Mouse (Mus musculus) hindbrain, embryonic 10.5 days (tissue): ENCODE measurements around the gene Grin3a. TPM values are rescaled to one million over a fixed set of nuclear protein-coding genes. Genes with fewer than 3 reads are reported as not detected.

Source experiments
- DNase-seq: peaks from one replicate; pipeline ENCODE4 v3.0.0-alpha.2; 2017; ENCODE audit warnings: low spot score
- H3K27ac ChIP-seq: fragments of 300-500 bp; sonication (generic); 2 replicates; pipeline ENCODE4 v1.5.1; 2016; ENCODE audit warnings: mild to moderate bottlenecking, moderate library complexity
- H3K27me3 ChIP-seq: fragments of 300-500 bp; sonication (generic); 2 replicates; pipeline ENCODE4 v1.6.1; 2016; ENCODE audit warnings: mild to moderate bottlenecking; ENCODE audit not compliant: poor library complexity, insufficient read depth, severe bottlenecking
- H3K36me3 ChIP-seq: fragments of 300-500 bp; sonication (generic); 2 replicates; pipeline ENCODE4 v1.6.1; 2016; ENCODE audit warnings: mild to moderate bottlenecking, moderate library complexity
- H3K4me1 ChIP-seq: fragments of 300-500 bp; sonication (generic); replicated peaks from 2 replicates; pipeline ENCODE4 v1.6.1; 2016; ENCODE audit warnings: mild to moderate bottlenecking
- H3K4me3 ChIP-seq: fragments of 300-500 bp; sonication (generic); 2 replicates; pipeline ENCODE4 v1.5.1; 2016; ENCODE audit warnings: mild to moderate bottlenecking, moderate library complexity
- H3K9me3 ChIP-seq: fragments of 300-500 bp; sonication (generic); 2 replicates; pipeline ENCODE4 v1.6.1; 2016; ENCODE audit warnings: mild to moderate bottlenecking, moderate library complexity
- WGBS: fragments of 180-500 bp; shearing (Covaris S2); methylation state at CpG from one replicate; pipeline ENCODE4 v1.1.7; 2016; 5-methylcytosine and 5-hydroxymethylcytosine counted together
- polyA plus RNA-seq: library from polyadenylated mRNA; unstranded; fragments of >200 nt; fragmentation: Nextera tagmentation; extraction: Ambion mirVana; gene quantifications from 2 replicates; pipeline ENCODE4 v1.2.1, GENCODE M21; 2016

Grin3a gene
- polyA plus RNA-seq = 0.51 and 0.73 TPM in 2 replicates

DNA sequence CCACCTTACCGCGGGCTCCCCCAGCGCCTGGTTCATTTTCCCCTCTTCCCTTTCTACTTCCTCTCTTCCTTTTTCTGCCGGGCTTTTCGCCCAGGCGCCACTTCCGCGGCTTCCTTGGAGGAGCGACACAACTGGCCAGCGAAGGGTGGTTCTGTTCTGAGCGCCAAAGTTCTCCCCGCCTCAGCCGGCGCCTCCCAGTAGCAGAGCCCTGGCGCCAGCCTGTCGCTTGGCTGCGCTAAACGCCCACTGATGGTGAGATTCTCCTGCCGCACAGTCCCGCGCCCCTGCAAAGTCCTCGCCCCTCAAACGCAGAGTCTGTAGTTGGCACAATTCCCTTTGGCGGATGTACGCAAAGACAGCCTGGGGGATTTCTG, at the start of gene Grin3a:
Gene Grin3a (minus strand): TSS at position 133 of the 374 bp plus-strand sequence.
- Histone ChIP-seq H3K36me3 (no peaks in the 10 kb centered on the region), H3K4me3 (peak within 1 kb of the TSS; percentile 71), H3K27ac (peak within 1 kb of the TSS; percentile 70), H3K27me3 (peaks cover 59% of the 10 kb centered on the region), H3K4me1 (peaks cover 14% of the 10 kb centered on the region), H3K9me3 (no peaks in the 10 kb centered on the region)
- under 1% methylated on average over 25 of the region's 25 CpGs for WGBS
- peak; percentile 78 for DNase-seq

DNA sequence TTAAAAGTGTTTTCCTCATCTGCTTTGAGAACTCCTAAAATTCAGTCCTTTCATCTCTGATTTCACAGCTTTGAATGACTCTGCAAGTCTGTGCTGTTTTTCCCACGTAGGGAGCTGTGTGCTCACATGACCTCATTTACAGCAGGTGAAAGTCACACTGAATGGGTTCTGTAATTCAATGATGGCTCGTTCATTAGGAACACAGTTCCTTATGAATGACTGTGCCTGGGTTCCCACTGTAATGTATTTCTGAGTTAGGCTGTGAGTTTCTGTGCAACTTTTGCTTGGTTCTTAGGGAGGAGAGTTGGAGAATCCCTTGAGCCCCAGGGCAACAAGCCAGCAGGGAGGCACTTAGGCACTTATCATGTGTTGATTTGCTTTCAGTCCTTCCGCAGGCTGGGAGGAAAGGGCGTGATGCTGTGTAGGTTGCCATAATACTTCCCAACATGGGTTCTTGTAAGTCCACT, 46.3 kb upstream of the Grin3a start:
- H3K4me1 ChIP-seq = no peaks in the 10 kb centered on the region
- WGBS = 38% methylated on average over 4 of the region's 4 CpGs
- H3K4me3 ChIP-seq = no peak overlapping the region
- H3K36me3 ChIP-seq = no peaks in the 10 kb centered on the region
- no peak overlapping the region for H3K27ac ChIP-seq
- H3K27me3 ChIP-seq = no peaks in the 10 kb centered on the region
- no peak for DNase-seq
- H3K9me3 ChIP-seq = no peaks in the 10 kb centered on the region

DNA sequence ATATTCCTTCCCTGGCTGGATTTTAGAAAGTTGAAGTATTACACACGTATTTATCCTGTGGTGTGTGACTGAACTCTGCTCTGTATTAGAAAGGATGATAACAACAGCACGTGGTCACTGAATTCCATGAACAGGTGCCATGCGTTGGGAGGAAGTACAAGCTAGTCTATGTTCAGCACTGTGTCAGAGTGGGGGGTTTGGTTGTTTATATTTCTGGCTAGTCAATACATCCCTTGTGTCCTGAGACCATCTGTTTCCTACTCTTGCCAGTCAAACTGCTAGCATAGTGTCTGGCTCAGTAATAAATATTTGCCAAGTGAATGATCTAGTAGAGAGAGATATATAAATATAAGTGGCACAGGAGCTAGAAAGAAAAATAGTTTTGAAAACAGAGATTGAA, 31.5 kb upstream of the Grin3a start:
- H3K4me3 ChIP-seq = no peak overlapping the region
- DNase-seq = no peak
- H3K4me1 ChIP-seq = no peaks in the 10 kb centered on the region
- WGBS = 80% methylated on average over 3 of the region's 3 CpGs
- no peaks in the 10 kb centered on the region for H3K27me3 ChIP-seq
- H3K27ac ChIP-seq = no peak overlapping the region
- H3K9me3 ChIP-seq = no peaks in the 10 kb centered on the region
- no peaks in the 10 kb centered on the region for H3K36me3 ChIP-seq

DNA sequence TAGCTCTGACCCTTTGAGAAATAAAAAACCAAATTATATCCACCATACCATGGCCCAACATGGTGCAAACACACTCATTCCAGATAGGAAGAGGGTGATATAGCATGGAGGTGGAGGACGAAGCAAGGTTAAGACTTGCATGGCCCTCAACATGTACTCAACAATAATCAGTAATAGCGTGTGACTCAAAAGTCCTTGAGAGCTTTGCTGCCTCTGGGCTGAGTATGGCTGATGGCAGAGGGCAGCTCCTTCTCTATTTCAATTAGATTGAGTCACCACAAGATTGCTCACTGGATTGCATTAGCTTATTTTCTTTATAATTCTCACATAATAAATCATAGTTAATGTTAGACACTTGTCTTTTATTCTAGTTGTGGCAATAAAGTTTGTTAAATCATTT, 15.1 kb upstream of the Grin3a start:
- H3K27ac ChIP-seq = no peak overlapping the region
- no peak overlapping the region for H3K4me3 ChIP-seq
- WGBS = 92% methylated on average over 2 of the region's 2 CpGs
- H3K9me3 ChIP-seq = no peaks in the 10 kb centered on the region
- no peaks in the 10 kb centered on the region for H3K27me3 ChIP-seq
- no peak for DNase-seq
- no peaks in the 10 kb centered on the region for H3K36me3 ChIP-seq
- no peaks in the 10 kb centered on the region for H3K4me1 ChIP-seq

DNA sequence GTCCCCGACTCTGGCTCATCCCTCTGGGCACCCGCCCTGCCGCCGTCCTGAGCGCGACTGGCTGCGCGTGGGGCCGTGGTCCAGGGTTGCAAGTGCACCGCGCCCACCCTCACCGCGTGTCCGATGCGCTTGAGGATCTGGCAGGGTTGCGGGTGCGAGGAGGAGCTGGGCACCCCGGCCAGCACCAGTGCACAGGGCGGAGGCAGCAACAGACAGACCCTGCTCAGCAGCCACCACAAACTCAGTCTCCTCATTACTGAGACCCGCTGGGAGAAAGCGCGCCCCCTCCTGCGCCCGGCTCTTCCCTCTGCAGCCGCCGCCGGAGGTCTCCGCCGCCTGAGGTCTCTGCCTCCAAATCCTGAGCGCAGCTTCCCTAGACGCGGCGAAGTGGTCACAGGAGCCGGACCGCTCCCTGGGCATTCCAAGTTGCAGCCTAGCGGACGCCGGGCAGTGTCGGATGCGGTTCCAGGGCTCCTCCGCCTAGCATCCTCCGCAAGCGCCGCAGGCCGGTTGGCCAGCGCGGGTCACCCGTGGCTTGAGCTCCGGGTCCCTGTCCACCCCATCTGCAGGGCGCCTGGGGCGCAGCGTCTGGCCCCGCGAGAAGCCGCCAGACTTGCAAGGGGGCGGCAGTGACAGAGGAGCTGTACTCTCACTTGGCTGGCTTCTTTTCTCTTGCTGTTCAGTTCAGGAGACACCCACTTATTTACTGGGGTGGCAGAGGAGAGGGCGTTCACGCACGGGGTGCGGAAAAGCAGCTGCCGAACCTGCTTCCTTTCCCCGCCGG, 524 bp downstream of the Grin3a start:
- Histone ChIP-seq H3K27me3 (peaks cover 59% of the 10 kb centered on the region), H3K27ac (peak overlapping the region; percentile 70), H3K9me3 (no peaks in the 10 kb centered on the region), H3K36me3 (no peaks in the 10 kb centered on the region), H3K4me1 (peaks cover 14% of the 10 kb centered on the region), H3K4me3 (peak overlapping the region; percentile 71)
- WGBS = under 1% methylated on average over 63 of the region's 63 CpGs
- peak; percentile 55 for DNase-seq

DNA sequence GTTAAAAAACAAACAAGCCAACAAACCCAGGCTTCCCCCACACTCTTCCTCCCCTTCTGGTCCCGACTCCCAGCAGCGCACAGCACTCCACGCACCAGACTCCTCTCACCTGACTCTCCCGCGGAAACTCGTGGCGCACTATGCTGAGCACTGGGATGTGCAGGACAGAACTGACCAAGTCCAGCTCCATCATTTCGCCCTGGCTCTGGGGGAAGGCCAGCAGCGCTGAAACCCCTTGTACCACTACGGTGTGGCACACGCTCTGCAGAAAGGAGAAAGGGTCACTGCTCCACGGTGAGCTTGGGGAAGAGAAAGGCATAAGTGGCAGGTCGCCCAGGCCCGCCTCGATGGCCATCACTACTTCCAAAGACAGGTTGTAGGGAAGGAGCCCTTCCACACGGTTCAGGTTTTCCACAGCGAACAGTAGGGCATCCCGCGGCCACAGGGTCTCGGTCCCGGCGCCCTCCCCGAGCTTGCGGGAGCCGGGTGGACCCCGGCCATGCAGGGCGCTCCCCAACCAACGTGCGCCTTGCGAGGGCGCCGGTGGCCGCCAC, 1.2 kb downstream of the Grin3a start:
- H3K9me3 ChIP-seq = no peaks in the 10 kb centered on the region
- peaks cover 14% of the 10 kb centered on the region for H3K4me1 ChIP-seq
- peak; percentile 25 for DNase-seq
- H3K27ac ChIP-seq = peak overlapping the region; percentile 45; the same call in 1 of the 2 replicates
- 4% methylated on average over 33 of the region's 33 CpGs for WGBS
- H3K4me3 ChIP-seq = peak overlapping the region; percentile 71
- H3K27me3 ChIP-seq = peaks cover 59% of the 10 kb centered on the region
- H3K36me3 ChIP-seq = no peaks in the 10 kb centered on the region

DNA sequence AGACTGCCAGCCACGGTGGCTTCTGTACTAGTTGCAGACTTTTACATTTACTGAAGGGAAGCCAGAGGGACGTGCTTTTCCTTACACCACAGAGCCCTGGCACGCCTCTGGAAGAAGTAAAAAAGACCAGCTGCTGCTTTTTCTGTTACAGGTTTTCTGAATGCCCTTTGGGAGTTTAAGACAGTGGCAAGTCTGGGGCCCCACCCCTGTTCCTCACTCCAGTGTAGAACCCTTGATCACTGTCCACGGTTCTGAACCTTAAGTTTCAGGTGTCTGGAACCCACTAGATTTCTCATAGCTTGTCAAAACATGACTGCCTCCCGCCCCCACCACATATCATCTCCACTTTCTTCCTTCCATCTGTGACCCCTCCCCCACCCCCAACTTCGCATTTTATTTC, 1.8 kb downstream of the Grin3a start:
- peaks cover 14% of the 10 kb centered on the region for H3K4me1 ChIP-seq
- WGBS = 20% methylated on average over 6 of the region's 6 CpGs

DNA sequence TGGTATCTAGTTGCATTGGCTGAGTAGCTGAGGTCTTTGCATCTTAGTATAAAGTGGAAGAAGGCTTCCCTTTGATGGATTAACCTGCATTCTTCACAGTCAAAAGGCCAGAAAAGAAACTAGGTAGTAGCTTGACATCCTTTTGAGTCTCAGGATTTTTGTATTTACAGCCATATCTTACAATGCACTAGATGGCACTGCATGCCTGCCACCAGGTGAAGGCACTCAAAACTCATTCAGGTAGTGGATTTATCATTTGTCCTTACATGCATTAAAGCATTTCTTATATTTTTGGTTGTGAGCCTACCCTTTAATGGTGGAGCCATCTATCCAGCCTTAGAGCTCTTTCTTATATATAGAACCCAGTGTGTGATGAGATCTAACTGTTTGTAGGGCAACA, 13.5 kb downstream of the Grin3a start:
- Histone ChIP-seq H3K27me3 (no peaks in the 10 kb centered on the region), H3K9me3 (no peaks in the 10 kb centered on the region), H3K4me1 (no peaks in the 10 kb centered on the region), H3K4me3 (no peak overlapping the region), H3K27ac (no peak overlapping the region), H3K36me3 (no peaks in the 10 kb centered on the region)
- no peak for DNase-seq

More for the DNA sequence above, 1.8 kb downstream of the Grin3a start:
- Histone ChIP-seq H3K9me3 (no peaks in the 10 kb centered on the region), H3K27ac (no peak overlapping the region), H3K36me3 (no peaks in the 10 kb centered on the region), H3K4me3 (peak overlapping the region; percentile 71; the same call in 1 of the 2 replicates), H3K27me3 (peaks cover 59% of the 10 kb centered on the region)
- peak; percentile 8 for DNase-seq

DNA sequence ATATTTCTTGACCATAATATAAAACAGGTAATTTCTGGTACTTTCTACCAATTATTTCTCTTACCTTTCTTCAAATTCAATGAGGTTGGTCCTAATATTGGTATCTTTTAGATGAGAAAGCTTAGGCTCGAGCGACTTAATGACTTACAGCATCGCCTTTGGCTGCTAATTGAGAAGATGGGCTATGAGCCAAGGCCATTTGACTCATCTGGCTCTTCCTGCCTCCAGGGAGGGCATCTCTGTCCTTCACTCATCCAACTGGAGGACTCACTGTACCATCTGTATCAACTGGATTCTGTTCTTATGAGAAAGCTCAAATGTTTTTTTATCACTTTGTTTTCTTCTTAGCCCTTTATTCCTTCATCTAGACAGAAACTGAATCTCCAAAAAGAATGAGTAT, 31.7 kb downstream of the Grin3a start:
- 94% methylated on average over 3 of the region's 3 CpGs for WGBS
- Histone ChIP-seq H3K4me3 (no peak overlapping the region), H3K36me3 (no peaks in the 10 kb centered on the region), H3K4me1 (no peaks in the 10 kb centered on the region), H3K27me3 (no peaks in the 10 kb centered on the region), H3K9me3 (no peaks in the 10 kb centered on the region), H3K27ac (no peak overlapping the region)
- no peak for DNase-seq

DNA sequence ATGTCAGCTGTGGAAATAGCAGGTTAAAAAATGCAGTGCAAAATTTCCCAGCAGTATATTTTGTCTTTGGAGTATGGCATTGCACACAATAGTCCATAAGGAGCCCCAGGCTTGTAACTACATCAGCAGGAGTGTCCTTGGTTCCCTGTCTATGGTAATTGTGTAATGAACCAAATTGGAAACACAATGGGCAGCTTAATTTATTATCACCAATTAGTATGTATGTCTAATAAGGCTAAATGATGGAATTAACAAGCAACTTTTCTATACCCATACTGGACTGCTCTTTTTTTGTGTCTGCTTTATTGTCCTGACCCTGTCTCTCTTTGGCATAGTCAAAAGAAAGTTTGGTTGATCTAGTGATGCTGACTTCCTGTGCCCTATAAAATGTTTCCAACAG, 38.8 kb downstream of the Grin3a start:
- Histone ChIP-seq H3K4me3 (no peak overlapping the region), H3K9me3 (no peaks in the 10 kb centered on the region), H3K36me3 (no peaks in the 10 kb centered on the region), H3K4me1 (no peaks in the 10 kb centered on the region), H3K27ac (no peak overlapping the region), H3K27me3 (no peaks in the 10 kb centered on the region)
- no peak for DNase-seq

DNA sequence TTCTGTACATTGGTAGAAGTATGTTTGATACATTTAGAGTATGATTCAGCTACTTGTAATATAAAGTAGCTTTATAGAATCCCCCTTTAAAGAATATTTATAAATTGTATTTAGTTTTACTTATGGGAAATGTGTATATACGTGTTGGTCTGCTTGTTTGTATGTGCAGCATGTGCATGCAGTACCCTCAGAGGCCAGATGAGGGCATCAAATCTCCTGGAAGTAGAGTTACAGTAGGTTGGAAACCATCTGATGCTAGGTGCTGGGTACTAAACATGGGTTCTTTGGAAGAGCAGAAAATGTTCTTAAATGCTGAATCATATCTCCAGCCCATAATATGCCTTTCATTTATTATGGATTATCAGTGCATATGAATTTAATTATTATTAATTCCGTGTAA, 46.2 kb downstream of the Grin3a start:
- DNase-seq = no peak
- no peaks in the 10 kb centered on the region for H3K36me3 ChIP-seq
- no peak overlapping the region for H3K4me3 ChIP-seq
- no peaks in the 10 kb centered on the region for H3K9me3 ChIP-seq
- H3K27me3 ChIP-seq = no peaks in the 10 kb centered on the region
- H3K27ac ChIP-seq = no peak overlapping the region
- H3K4me1 ChIP-seq = no peaks in the 10 kb centered on the region
- 88% methylated on average over 2 of the region's 2 CpGs for WGBS

DNA sequence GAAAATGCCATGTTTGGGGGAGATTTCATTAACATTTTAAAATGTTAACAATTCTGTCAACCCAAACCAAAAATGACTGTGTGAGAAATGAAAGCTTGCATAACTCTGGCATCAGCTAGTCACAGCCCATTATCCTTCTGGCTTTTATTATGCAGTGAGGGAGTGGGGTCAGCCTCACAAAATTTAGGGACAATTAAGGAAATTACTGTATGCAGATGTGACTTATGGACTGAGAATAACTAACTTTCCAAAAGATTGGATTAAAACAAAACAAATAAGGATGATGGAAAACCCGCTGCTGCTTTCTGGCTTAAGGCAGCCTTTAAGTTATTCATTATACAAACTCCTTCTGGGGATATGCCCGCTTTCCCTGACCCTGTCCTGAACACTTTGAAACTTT, 56.6 kb downstream of the Grin3a start:
- H3K36me3 ChIP-seq = no peaks in the 10 kb centered on the region
- no peaks in the 10 kb centered on the region for H3K9me3 ChIP-seq
- 85% methylated on average over 2 of the region's 2 CpGs for WGBS
- H3K4me1 ChIP-seq = peaks cover 6% of the 10 kb centered on the region; the same call in 1 of the 2 replicates
- H3K27me3 ChIP-seq = no peaks in the 10 kb centered on the region
- no peak overlapping the region for H3K4me3 ChIP-seq
- H3K27ac ChIP-seq = no peak overlapping the region
- no peak for DNase-seq

DNA sequence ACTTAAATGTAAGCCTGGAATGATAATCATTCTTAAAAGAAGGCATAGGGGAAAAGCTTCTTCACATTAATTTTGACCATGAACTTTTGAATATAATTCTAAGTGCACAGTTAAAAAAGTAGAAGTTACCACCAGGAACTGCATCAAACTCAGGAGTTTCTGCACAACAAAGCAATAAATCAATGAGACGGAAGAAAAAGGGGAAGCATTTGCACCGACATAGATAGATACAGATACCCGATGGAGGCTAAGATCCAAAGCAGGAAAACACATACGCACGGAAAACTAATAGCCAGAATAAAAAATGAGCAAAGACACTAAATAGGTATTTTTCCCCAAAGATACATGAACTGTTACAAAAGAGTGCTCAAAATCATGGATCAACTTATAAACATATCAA, 102.7 kb downstream of the Grin3a start:
- DNase-seq = no peak
- H3K4me1 ChIP-seq = no peaks in the 10 kb centered on the region

More for the DNA sequence above, 102.7 kb downstream of the Grin3a start:
- Histone ChIP-seq H3K36me3 (no peaks in the 10 kb centered on the region), H3K4me3 (no peak overlapping the region), H3K27me3 (no peaks in the 10 kb centered on the region), H3K27ac (no peak overlapping the region), H3K9me3 (no peaks in the 10 kb centered on the region)
- 93% methylated on average over 5 of the region's 5 CpGs for WGBS
